Mouse (Mus musculus) adrenal gland, adult 2 months (tissue): ENCODE data around the gene Kat5. TPM values are rescaled to one million over a fixed set of nuclear protein-coding genes. Genes with fewer than 3 reads are reported as not detected.

Experiments
- DNase-seq: peaks from one replicate; pipeline ENCODE4 v3.0.0; 2021
- polyA plus RNA-seq: library from polyadenylated mRNA; depleted of rRNA; stranded (reverse); fragments of >200 nt; gene quantifications from 2 replicates; pipeline ENCODE4 v1.2.3, GENCODE M21; 2012
- total RNA-seq, 2 experiments: library from RNA; stranded (reverse); gene quantifications; 2 replicates each; pipeline ENCODE4 v1.2.3; 2021

Gene Kat5
- total and polyA plus RNA-seq, 3 experiments, result 54.1 to 76.9 (median 75.5) TPM

- no peak for DNase-seq
Observed at GRCm38 (mm10) chr19:5570353-5571246, 39.4 kb downstream of the Kat5 start.

GRCm38 (mm10) chr19:5569521-5569920 lies 40.5 kb downstream of the Kat5 start:
- no peak for DNase-seq

- peak; percentile 86 for DNase-seq
Observed at GRCm38 (mm10) chr19:5568470-5569140, 41.4 kb downstream of the Kat5 start.

GRCm38 (mm10) chr19:5567534-5568469 lies 42.2 kb downstream of the Kat5 start, which contains the start of gene Ap5b1:
Gene Ap5b1 (plus strand): TSS chr19:5568025.
- peak; percentile 95 for DNase-seq

GRCm38 (mm10) chr19:5567180-5567533 lies 42.9 kb downstream of the Kat5 start:
- DNase-seq, result no peak

GRCm38 (mm10) chr19:5566316-5566715 lies 43.7 kb downstream of the Kat5 start:
- DNase-seq, result no peak

- DNase-seq, result no peak
Observed at GRCm38 (mm10) chr19:5562776-5563175, 47.3 kb downstream of the Kat5 start.

GRCm38 (mm10) chr19:5561886-5562285 lies 48.2 kb downstream of the Kat5 start:
- no peak for DNase-seq

- no peak for DNase-seq
Observed at GRCm38 (mm10) chr19:5561252-5561790, 48.7 kb downstream of the Kat5 start.

GRCm38 (mm10) chr19:5560457-5561041 lies 49.5 kb downstream of the Kat5 start, which contains the start of gene Ovol1:
Gene Ovol1 (minus strand): TSS chr19:5560646.
- DNase-seq, result no peak

GRCm38 (mm10) chr19:5559631-5560456 lies 50.2 kb downstream of the Kat5 start:
- no peak for DNase-seq

GRCm38 (mm10) chr19:5559229-5559628 lies 50.8 kb downstream of the Kat5 start:
- no peak for DNase-seq

- DNase-seq, result no peak
Observed at GRCm38 (mm10) chr19:5558770-5559169, 51.3 kb downstream of the Kat5 start.

GRCm38 (mm10) chr19:5558169-5558568 lies 51.9 kb downstream of the Kat5 start:
- DNase-seq, result no peak

- no peak for DNase-seq
Observed at GRCm38 (mm10) chr19:5554212-5554611, 55.8 kb downstream of the Kat5 start.

GRCm38 (mm10) chr19:5553802-5554201 lies 56.2 kb downstream of the Kat5 start:
- no peak for DNase-seq
